Mouse (Mus musculus): ENCODE data around the gene Mrpl41.
"Not testable (repeated sequence)": the region's sequence is repeated elsewhere in the genome, so short reads cannot be mapped to it uniquely, and the experiment has no call there.

Mrpl41 gene

DNA sequence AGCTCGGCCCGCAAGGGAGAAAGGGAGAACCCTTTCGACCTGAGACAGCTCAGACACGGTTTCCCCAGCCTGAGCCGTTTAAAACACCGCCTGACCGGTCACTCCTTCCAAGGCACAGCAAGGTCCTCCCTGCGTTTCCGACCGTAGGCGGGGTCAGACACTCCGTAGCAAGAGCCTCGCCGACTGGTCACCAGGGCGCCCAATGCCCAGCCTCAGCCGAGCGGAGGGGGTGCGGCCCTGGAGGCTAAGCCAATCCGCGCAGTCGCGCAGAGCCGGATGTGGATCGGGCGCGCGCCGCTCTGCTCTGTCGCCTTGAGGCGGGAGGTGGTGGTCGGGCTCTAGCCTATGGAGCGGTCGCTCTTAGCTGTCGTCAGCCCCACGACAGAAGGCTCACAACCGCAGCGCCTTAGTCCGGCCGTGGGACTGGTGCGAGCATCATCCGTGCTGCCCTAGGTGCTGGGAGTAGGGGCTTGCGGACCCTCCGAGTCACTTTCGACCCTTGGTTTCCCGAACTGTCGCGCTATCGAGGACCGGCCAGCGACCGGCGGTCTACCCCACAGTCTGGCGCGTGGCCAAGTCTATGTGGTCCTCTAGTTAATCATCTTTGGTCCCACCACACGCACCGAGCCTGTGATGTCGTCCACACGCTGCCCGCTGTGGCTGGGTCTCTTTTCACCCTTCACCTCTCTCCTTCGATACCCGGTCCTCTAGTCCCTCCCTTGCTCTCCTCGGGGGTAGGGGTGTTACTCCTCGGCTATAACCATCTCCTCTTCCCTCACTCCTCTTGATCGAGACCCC is at the start of gene Mrpl41:
Gene Mrpl41 (minus strand): TSS at position 193 of the 798 bp plus-strand sequence.
- DNase-seq: peak; percentile 96

DNA sequence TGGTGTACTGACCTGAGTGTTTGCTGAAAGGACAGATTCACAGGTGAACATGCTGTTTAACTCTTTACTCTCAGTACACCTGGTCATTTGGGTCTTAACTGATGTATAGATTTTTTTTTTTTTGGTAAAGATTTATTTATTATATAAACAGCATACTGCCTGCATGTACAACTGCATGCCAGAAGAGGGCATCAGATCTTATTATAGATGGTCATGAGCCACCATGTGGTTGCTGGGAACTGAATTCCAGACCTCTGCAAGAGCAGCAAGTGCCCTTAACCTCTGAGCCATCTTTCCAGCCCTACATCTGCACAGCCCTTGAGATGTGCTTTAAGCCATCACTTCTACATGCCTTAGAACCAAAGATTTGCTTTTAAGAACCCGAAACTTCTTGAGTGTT is 47.8 kb upstream of the Mrpl41 start:
- DNase-seq: no peak

DNA sequence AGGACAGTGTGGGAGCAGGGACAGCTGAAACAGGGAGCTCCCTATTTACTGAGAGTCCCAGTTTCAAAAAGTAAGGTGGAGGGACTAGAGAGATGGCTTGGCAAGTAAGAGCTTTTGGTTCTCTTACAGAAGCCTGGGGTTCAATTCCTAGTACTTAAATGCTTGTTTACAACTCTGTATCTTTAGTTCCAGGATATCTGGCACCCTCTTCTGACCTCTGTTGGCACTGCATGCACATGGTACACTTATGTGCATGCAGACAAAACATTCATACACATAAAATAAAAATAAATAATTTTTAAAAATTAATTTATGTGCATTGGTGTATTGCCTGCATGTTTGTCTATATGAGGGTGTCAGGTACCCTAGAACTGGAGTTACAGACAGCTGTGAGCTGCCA is 33.4 kb upstream of the Mrpl41 start:
- DNase-seq: no peak

DNA sequence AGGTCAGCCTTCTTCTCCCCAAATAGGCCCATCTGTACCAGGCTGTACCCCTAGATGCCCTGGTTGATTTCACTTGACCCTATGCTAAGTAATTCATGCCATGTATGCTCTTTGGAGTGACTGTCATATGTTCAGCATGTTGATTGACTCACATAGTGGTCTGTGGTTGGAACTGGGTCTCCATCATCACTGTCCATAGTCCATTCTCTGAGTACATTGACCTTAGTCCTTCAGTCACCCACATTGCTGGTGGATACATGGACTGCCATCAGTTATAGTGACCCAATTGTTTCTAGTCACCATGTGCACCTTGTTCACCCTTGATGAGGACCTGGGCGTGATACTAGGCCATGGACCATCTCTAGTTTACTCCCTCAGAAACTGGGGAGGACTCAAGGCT is 31.9 kb upstream of the Mrpl41 start:
- no peak for DNase-seq

- DNase-seq: no peak
Measured at GRCm38 (mm10) chr2:25003946-25004786, 29.3 kb upstream of the Mrpl41 start.

- DNase-seq: peak; percentile 39
Measured at GRCm38 (mm10) chr2:25000544-25001235, 25.8 kb upstream of the Mrpl41 start.

DNA sequence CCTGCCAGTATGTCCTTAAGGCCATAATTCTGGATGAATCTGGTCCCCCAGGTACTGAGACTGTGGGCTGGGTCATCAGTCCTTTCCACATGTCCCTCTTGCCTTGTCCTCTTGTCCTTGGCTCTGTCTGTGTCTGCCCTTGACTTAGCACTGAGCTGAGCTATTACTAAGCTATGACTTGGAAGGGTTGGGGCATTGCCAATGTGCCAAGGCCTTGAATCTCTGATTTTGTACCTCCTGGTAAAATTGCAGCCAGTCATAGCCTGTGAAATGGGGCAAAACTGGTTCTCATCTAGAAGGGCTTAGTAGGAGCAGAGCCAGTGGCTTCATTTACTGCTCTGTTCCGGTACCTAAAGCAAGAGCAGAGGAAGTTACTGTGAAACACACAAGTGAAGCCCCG is 21.6 kb upstream of the Mrpl41 start:
- DNase-seq: no peak

- DNase-seq: peak; percentile 20
Measured at GRCm38 (mm10) chr2:24995332-24995731, 20.4 kb upstream of the Mrpl41 start.

DNA sequence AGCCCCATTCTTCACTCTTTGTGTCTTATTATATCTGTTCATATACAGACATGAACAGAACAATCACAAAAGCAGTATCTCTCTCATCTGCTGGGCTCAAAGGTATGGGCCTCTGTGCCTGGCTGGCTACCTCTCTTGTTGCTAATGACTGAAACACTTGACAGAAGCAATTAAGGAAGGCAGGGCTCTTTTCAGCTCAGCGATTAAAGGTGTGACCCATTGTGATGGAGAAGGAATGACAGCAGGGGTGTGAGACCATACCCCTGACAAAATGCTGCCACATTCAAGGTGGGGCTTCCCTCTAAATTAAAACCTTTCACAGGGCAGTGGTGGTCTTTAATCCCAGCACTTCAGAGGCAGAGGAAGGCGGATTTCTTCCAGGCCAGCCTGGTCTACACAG is 12.9 kb upstream of the Mrpl41 start:
- DNase-seq: no peak

DNA sequence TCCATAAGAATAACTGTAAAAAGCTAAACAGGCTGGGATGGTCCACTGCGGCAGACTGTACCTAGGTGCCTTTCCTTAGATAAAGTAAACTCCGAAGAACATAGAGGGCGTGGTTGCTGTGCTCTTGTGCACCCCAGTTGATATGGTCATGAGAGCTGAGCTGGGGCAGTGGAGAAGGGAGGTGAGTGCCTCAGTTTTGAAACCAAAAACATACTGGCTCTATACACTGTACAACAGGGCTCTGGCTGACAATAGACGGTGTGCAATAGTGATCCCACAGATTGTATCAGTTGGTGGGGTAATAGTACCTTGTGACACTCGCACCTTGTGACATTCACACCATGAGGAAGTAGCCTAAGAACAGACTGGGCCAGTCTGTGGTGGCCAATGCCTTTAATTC is 2.1 kb upstream of the Mrpl41 start:
- DNase-seq: no peak

GRCm38 (mm10) chr2:24975704-24976297 is 903 bp upstream of the Mrpl41 start, which contains the start of gene Pnpla7:
Pnpla7 (plus strand) TSS chr2:24976033.
- DNase-seq: peak; percentile 53

GRCm38 (mm10) chr2:24974452-24974851 is 446 bp downstream of the Mrpl41 start:
- DNase-seq: not testable (repeated sequence)

- no peak for DNase-seq
Measured at GRCm38 (mm10) chr2:24970386-24970785, 4.5 kb downstream of the Mrpl41 start.

DNA sequence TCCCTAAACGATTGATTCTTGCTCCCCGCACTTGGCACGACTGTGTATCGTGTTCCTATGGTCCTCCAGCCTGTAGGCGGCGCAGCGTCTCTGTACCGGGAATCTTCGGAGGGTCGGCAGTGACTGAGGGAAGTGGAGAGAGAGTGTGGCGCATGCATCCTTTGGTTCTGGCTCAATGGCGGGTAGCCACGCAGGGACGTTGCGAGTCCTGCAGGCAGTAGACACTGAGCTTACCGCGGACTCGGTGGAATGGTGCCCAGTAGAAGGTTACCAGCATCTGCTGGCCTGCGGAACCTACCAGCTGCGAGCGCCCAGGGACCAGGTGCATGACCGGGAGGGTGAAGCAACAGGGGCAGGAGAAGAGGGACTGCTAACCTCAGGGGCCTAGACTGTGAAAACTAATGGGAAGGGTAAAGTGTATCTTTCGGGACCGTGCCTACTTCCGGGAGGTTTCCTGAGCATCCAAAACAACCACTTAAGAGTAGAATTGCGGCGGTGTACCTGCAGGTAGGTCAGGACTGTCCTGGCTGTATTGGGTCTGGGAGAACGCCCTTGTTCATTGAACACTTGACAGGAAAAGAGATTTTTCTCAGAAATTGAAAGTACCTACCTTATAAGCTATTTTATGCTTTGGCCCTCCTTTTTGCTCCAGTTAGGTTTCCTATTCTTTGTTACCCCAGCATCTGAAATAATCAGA is 12.4 kb downstream of the Mrpl41 start, which contains the start of gene Dph7:
Gene Dph7 (plus strand): TSS at position 97 of the 697 bp plus-strand sequence.
- peak; percentile 93 for DNase-seq

DNA sequence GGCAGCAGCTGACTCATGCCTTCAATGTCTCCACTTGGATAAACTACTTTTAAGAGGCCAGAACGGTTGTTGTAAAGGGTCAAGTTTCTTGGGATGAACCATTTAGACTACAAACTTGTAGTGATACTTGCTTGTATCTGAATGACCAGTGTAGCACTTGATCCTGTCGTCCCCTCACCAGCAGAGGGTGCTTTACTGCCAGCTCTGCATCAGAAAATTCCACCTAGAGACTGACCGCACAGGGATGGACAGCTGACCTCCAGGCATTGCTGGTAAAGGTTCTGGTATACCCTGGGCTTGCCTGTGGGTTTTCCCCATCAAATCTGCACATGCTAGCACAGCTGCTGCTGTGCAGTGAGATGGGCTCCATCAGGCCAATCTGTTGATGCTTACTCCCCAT is 14.0 kb downstream of the Mrpl41 start:
- no peak for DNase-seq

DNA sequence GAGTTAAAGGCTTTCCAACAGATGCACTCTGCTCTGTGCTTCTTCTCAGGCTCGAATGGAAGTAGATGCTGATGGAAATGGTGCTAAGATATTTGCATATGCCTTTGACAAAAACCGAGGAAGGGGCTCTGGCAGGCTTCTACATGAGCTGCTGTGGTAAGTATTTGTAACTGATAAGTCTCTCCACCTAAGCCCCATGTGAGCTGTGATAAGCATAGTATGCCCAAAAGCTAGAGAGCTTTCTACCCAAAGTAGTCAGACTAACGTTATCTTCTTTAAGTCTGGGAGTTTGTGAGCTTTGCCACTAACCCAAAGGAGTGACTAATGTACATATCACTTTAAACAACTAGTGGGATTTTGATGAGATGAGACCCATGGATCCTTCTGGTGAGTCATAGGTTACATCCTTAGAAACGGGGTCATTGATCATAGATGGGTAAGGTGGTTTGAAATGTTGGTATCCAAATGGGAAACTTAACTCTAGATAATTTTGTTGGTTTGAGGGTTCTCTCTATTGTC is 22.3 kb downstream of the Mrpl41 start:
- DNase-seq: no peak

GRCm38 (mm10) chr2:24950189-24950535 is 24.7 kb downstream of the Mrpl41 start:
- peak; percentile 18 for DNase-seq

DNA sequence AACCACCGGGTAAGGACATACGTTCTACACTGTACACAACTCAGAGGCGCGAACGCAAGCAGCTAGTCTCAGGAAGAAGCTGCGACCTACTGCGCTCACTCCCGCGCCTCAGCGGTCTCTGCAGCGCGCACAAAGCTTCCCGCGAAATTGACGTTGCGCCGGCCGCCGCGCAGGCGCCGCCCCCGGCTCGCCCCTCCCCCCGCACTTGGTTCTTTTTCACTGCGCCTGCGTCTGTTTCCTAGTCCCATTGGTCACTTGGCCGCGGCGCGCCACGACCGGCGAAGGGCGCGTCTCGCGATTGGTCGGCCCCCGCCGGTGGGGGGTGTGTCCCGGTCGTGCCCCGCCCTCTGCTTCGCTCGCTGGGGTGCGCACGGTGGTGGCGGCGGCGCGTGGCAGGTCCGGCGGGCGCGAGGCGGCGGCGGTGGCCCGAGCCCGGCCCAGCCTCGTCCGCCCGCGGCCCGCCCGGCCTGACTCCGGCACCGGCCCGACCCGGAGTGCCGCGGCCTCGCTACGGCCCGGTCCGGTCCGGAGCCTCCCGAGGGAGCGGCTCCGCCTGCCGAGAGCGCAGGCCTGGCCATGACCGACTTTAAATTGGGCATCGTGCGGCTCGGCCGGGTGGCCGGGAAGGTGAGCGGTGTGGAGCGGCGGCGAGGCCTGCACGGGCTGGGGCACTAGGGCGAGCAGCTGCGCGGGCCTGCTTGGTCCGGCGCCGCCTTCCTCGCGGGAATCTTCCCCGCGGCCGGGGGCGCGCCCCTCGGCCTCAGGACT is 25.3 kb downstream of the Mrpl41 start, which contains the start of gene Zmynd19:
Gene Zmynd19 (plus strand): TSS at position 372 of the 768 bp plus-strand sequence.
- DNase-seq: peak; percentile 99

- not testable (repeated sequence) for DNase-seq
Measured at GRCm38 (mm10) chr2:24944304-24944703, 30.6 kb downstream of the Mrpl41 start.

GRCm38 (mm10) chr2:24942092-24942491 is 32.8 kb downstream of the Mrpl41 start:
- no peak for DNase-seq

All from right cerebral cortex, postnatal 14 days (tissue).